Mouse (Mus musculus): ENCODE results near the gene C2cd2. TPM values are rescaled to one million over a fixed set of nuclear protein-coding genes. Genes with fewer than 3 reads are reported as not detected.
"Not testable (repeated sequence)": the region's sequence is repeated elsewhere in the genome, so short reads cannot be mapped to it uniquely, and the experiment has no call there.

Gene C2cd2
- total RNA-seq (2014; fragmentation: Nextera tagmentation): 10.0 and 19.5 TPM in 2 replicates
- 18.2 and 21.9 TPM in 2 replicates for total RNA-seq (2017)

DNA sequence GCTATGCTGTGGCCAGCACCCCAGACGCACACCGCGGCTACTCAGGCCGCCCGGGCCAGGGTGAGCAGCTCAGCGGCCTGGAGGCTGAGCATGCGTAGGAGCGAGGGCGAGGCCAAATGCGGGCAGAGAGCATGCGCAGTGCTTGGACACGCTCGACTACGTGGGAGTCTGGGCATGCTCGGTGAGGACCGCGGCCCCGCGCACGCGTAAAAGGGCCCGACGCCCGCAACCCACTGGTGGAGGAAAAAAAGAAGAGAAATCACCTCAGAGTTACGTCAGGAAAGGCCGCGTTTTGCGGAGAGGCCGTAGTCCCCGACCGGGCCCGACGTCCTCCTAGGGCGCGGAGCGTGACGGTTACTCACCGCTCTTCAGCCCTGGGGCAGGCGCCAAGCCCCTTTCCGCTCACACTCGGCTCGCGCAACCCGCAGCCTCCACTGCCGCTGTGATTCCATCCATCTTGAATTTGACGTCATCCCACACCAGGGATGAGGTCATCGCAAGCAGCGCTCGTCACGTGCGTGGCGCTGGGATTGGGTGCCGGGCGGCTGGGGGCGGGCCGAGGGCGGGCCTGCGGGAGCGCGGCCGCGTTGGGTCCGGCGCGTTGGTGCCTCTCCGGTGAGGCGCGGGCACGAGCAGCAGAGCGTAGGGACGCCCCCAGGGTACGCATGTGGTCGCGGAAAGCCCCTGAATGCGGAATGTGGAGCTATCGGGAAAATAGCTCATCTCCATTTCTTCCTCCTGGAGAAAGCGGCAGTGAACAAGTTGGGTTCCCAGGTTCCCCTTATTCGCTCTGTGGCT is at the start of gene C2cd2, which contains the start of gene Zbtb21:
TSS of gene C2cd2 (minus strand) at position 448 of the 798 bp plus-strand sequence.
TSS of gene Zbtb21 (minus strand) at position 472 of the 798 bp plus-strand sequence.
- ATAC-seq (replicated peaks; ENCODE audit: low FRiP score, low TSS enrichment, poor library complexity, severe bottlenecking): peak; percentile 78

GRCm38 (mm10) chr16:97997383-97997731 is 35.0 kb upstream of the C2cd2 start:
- not testable (repeated sequence) for ATAC-seq (replicated peaks; ENCODE audit: low FRiP score, low TSS enrichment, poor library complexity, severe bottlenecking)

GRCm38 (mm10) chr16:97996616-97997382 is 34.4 kb upstream of the C2cd2 start, which contains the start of gene B230307C23Rik:
B230307C23Rik (plus strand) TSS chr16:97997315.
- ATAC-seq (replicated peaks; ENCODE audit: low FRiP score, low TSS enrichment, poor library complexity, severe bottlenecking): peak; percentile 97

- peak; percentile 27 for ATAC-seq (replicated peaks; ENCODE audit: low FRiP score, low TSS enrichment, poor library complexity, severe bottlenecking)
Measured at GRCm38 (mm10) chr16:97995849-97996615, 33.6 kb upstream of the C2cd2 start.

DNA sequence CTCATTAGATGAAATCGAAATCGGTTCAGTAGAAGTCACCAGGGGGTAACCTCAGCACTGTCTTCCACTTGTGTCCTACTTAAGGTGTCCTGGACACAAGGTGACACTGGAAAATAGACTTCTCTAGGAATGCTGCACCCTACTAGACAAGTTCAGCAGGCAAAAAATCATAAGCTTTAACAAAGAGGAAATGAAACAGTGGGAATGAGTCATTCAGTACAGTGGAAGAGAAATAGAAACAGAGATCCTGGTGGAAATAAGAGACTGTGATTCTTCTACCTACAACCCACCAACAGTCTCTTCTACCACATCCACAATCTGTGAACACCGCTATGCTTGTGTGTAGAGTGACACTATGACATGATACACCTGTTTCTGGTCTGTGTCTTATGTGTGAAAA is 30.1 kb upstream of the C2cd2 start:
- ATAC-seq (replicated peaks; ENCODE audit: low FRiP score, low TSS enrichment, poor library complexity, severe bottlenecking): not testable (repeated sequence)

DNA sequence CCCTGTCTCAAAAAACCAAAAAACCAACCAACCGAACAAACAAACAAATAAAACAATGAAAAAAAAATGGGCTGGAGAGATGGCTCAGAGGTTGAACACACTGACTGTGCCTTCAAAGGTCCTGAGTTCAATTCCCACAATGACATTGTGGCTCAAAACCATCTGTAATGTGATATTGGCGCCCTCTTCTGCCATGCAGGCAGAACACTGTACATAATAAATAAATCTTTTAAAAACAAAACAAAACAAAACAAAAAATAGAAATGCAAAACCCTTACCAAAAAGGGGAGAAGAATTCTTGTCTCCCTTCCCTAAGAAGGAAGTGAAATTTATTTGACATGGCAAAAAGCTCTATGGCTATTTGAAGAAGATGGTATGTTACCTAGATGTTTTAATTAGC is 29.1 kb upstream of the C2cd2 start:
- ATAC-seq (replicated peaks; ENCODE audit: low FRiP score, low TSS enrichment, poor library complexity, severe bottlenecking): no peak

GRCm38 (mm10) chr16:97984589-97984988 is 22.2 kb upstream of the C2cd2 start:
- ATAC-seq (replicated peaks; ENCODE audit: low FRiP score, low TSS enrichment, poor library complexity, severe bottlenecking): no peak

DNA sequence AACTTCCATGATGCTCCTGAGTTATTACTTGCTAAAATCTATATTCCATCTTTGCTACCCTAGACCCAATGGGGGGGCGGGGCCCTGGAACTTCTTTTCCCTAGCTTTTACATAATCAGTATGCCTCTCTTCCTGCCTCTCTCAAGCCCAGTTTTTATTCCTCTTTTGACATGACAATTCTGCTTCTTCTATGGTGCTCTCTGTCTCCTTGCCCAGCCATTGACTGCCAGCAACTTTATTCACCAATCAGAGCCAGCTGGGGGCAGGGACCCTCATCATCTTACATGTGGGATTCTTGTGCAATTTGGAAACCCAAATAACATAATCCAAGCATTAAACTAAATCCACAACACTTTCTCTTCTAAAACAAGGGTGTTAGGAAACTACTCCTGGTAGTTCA is 19.0 kb upstream of the C2cd2 start:
- no peak for ATAC-seq (replicated peaks; ENCODE audit: low FRiP score, low TSS enrichment, poor library complexity, severe bottlenecking)

DNA sequence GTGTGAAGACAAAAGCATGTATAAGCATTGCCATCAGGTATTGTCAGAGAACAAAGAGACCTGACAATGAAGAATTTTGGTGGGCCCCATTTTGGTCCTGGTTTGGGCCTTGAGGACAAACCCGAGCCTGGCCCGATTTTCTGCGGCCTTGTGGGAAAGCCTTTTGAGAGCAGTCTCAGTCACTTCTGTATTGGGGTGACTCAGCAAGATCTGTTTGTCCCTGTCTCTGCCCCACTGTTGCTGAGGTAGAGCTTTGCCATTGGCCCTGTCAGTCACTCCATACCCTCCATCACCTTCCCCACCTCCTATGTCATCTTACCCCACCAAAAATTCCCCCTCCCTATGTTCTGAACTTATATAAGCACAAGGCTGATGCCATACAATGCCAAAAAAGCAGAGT is 15.3 kb upstream of the C2cd2 start:
- peak; percentile 20; the same call in 1 of the 2 replicates for ATAC-seq (replicated peaks; ENCODE audit: low FRiP score, low TSS enrichment, poor library complexity, severe bottlenecking)

GRCm38 (mm10) chr16:97977277-97977676 is 14.9 kb upstream of the C2cd2 start:
- ATAC-seq (replicated peaks; ENCODE audit: low FRiP score, low TSS enrichment, poor library complexity, severe bottlenecking): peak; percentile 99

DNA sequence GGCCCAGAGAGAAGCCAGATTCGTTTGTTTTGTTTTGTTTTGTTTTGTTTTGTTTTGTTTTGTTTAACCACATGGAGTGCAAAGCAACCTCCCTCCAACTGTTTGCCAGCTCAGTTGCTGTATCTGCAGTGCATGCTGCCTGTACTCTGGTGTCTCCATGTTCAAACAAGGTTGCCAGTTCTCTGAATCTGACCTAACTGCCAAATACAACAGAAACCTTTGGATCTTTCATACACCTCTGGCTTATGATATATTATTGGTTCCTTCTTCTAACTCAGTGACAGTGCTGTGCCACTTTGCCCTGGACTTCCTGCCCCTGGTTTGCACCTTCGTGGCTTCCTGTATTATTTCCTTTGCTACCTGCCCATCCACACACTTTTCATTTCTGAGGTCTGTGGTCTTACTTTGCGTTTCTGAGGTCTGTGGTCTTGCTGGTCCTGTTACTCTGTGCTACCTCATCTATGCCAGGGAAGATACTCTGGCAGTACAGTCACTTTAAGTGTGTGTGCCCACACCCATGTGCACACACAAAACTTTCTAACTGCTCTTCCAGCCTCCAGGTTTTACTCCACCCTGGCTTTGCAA is 1.6 kb upstream of the C2cd2 start:
- no peak for ATAC-seq (replicated peaks; ENCODE audit: low FRiP score, low TSS enrichment, poor library complexity, severe bottlenecking)

DNA sequence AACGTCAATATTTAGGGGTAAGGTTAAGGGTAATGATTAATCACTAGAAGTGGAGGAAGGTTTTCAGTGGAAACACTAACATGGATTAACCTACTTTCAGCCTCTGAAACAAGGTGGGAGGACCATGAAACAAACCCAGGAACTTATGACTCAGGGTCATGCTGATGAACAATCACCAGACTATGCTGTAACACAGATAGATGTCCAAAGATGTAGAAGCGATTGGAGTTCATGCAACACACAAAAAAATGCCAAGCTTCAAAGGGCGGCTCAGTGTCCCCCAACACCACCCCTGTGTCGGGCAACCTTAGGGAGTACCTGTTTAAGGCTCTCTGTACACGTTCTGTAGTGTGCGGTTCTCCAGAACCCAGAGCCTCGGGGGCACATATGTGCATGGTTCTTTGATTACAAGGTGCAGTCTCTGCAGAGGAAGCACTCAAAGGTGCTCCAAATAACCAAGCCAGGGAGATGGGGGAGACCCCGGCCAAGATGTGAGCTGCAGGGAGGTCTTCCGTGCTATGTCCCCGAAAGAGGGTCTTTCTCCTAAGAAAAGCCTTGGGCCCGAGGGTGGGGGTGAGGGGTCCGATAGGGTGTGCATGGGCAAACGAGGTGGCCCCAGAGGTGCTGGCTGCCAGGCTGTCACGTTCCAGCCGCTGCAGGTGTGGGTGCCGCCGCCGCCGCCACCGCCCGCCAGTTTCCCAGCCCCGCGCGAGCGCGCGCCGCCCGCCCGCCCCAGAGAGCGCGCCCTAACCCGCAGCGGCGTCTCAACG is 832 bp downstream of the C2cd2 start:
- ATAC-seq (replicated peaks; ENCODE audit: low FRiP score, low TSS enrichment, poor library complexity, severe bottlenecking): no peak

- ATAC-seq (replicated peaks; ENCODE audit: low FRiP score, low TSS enrichment, poor library complexity, severe bottlenecking): no peak
Measured at GRCm38 (mm10) chr16:97960348-97960747, 2.0 kb downstream of the C2cd2 start.

- peak; percentile 26 for ATAC-seq (replicated peaks; ENCODE audit: low FRiP score, low TSS enrichment, poor library complexity, severe bottlenecking)
Measured at GRCm38 (mm10) chr16:97958401-97958973, 3.9 kb downstream of the C2cd2 start.

- peak; percentile 8; the same call in 1 of the 2 replicates for ATAC-seq (replicated peaks; ENCODE audit: low FRiP score, low TSS enrichment, poor library complexity, severe bottlenecking)
Measured at GRCm38 (mm10) chr16:97957626-97958025, 4.8 kb downstream of the C2cd2 start.

GRCm38 (mm10) chr16:97956011-97956410 is 6.4 kb downstream of the C2cd2 start:
- no peak for ATAC-seq (replicated peaks; ENCODE audit: low FRiP score, low TSS enrichment, poor library complexity, severe bottlenecking)

DNA sequence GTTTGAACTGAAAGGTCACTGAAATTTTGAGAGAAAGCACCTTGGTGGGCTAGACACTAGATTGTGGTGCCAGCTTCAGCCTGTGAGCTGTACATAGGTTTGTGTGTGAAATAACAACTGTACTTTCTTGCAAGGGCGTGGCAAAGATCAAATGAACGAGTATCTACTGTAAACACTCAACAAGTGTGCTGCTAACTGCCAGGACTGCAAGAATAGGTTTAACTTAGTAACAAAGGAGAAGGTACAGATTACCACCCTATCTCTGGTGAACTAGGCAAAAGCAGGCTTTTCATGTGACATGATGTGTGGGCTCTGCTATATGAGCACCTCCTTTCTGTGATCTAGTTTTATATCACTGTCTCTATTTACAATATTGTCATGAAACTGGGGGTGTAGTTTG is 9.1 kb downstream of the C2cd2 start:
- peak; percentile 82 for ATAC-seq (replicated peaks; ENCODE audit: low FRiP score, low TSS enrichment, poor library complexity, severe bottlenecking)

DNA sequence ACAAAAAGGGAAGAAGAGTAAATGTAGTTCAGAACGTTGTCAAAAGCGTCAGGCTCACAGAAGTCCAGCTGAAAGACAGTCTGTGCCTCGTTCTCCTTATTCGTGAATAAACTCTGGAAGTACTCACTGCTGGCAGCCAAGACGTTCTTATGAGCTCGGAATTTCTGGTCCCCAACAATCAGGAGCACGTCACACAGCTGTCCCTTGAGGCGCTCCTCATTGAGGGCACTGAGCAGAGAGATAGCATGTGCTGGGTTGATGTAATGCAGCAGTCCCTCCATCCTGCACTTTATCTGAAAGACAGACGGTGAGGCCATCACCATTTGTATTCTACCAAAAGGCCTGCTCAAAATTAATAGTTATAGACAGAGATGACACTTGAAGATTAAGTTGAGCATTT is 9.6 kb downstream of the C2cd2 start:
- ATAC-seq (replicated peaks; ENCODE audit: low FRiP score, low TSS enrichment, poor library complexity, severe bottlenecking): peak; percentile 79
